Mouse (Mus musculus) kidney, adult 9 months (tissue): ENCODE measurements around the gene Trp53rkb.

Experiments used
- DNase-seq: peaks from one replicate; pipeline ENCODE4 v3.0.0; 2022

Gene Trp53rkb

DNA sequence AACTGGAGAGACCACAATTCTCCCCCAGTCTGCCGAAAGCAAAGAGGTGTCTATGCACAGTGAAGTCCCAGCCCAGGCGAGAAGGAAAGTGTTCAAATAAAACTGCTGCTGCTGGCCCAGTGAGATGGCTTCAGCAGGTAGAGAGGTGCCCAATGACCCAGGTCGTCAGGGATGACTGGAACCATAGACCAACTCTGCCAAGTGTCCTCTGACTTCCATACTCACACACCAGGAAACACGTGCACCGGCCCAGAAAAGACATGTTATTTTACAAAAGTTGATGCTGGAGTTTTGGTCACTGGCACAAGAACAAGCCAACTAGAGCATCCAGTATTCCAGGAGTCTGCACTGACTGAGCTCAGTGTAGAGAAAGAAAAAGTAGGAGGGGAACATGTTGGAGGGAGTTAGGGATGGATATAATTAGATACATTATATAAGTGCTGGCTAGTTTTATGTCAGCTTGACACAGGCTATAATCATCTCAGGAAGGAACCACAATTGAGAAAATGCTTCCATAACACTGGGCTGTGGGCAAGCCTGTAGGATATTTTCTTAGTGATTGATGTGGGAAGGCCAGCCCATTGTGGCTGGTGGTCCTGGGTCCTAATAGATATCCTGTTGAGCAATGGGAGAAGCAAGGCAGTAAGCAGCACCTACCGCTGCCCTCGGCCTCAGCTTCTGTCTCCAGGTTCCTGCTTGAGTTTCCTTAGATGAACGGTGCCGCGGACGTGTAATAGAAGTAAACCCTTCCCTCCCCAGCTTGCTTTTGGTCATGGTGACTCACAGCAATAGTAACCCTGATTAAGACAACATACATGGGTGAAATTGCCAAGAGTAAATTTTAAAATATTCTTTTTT, 7.5 kb downstream of the Trp53rkb start:
- peak; percentile 64 for DNase-seq

DNA sequence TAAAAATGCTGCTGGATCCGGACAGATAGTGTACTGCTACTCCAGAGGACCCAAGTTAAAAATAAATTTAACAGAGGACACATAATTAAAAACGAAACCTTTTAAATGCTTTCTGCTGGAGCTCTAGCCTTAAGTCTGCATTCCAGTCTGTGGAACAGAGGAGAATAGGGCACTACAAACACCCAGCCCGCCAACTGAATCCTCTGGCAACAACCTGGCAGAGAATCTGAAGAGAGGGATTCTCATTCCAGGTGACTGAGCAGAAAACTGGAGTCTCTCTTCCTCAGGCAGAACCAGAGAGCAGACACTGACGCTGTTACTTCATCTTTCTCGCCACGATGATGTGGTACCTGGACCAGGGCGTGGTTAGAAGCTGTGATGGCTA, 8.1 kb downstream of the Trp53rkb start:
- no peak for DNase-seq

DNA sequence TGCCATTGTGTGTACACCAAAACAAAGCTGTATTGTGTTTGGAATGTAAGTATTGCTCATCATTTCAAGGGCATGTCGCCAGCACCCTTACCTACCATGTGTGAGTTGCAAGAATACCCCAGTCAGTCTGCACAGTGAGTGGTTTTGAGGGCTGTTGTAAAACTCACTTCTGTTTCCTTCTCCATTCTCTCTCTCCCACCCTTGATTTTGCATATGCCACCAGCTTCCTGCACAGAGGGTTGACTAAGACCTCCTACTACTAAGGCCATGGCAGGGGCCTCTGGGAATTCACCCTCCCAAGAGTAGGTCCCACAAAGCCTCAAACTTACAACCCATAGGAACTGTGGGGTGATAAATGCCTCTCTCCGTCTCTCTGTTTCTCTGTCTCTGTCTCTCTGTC, 9.1 kb downstream of the Trp53rkb start:
- DNase-seq: no peak

DNA sequence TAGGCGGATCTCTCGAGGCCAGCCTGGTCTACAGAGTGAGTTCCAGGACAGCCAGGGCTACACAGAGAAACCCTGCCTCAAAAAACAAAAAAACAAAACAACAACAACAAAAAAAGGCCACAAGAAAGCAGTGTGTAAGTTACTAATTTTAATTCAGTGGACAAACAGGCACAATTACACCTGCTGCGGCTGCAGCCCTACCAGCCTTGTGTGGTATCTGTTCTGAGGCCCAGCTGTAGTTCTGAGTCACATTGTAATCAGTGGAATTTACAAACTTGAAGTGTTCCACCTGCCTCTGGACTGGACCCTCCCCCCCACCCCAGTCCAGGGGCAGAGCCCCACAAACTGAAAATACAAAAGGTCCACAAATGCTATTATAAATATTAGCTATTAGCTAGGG, 11.0 kb downstream of the Trp53rkb start:
- DNase-seq: no peak

DNA sequence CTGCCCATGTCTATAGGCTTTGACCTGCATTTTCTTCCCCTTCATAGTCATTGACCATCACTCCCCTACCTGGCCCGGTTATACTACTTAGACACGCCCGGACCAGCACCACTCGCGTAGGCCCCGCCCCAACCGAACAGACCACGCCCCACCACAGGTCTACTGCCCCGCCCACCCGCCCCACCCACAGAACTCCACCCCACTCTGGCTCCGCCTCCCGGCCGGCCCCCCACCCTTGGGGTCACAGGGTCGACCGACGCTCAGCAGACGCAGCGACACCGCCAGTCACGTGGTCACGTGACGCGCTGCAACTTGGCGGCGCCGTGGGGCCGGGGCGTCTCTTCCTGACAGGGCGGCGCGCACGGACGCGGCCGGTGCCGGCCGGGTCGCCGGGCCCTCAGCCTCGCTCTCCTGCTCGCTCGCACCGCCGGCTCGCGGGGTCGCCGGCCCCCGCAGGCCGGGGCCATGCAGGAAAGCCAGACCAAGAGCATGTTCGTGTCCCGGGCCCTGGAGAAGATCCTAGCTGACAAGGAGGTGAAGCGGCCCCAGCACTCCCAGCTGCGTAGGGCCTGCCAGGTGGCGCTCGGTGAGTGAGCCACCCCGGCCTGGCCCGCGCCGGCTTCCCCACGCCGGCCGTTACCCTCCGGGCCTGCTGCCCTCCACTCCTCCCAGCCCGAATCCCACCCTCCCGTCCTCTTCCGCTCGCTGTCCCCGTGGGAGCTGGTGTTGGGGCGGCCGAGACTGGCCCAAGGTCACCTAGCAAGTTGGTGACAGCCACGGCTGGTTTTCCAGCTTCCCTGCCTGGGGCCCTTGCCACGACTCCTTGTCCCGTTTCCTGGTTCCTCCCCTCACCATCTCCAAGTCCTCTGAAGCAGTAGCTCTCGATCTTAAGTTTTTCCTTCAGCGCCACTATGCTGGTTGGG, 13.2 kb downstream of the Trp53rkb start, which contains the start of gene Arfgef2:
Gene Arfgef2, plus strand, starts transcription at position 339 of the 923 bp plus-strand sequence.
- peak; percentile 90 for DNase-seq

DNA sequence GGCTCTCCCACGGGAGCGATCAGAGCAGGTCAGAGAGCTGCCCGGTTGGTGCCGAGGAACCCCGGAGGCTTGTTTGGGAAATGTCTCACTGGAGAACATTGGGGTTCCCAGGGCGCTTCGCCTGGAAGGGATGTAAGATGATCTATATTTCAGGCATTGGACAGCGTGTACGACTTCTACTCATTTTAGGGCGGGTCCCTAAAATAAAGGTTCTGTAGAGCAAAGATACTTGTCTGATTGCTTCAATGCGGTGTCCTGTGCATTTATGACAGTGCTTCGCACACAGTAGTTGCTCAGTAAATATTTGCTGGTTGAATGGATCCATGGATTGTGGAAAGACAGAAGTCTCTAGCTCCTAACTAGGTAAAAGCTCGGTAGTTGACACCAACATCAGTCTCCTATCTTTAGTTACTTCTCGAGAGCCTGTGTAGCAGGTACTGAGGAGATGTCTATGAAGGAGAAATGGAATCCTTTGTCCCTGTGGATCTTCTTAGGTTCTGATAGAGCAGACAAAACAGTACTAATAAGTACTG, 13.9 kb downstream of the Trp53rkb start:
- DNase-seq: no peak

DNA sequence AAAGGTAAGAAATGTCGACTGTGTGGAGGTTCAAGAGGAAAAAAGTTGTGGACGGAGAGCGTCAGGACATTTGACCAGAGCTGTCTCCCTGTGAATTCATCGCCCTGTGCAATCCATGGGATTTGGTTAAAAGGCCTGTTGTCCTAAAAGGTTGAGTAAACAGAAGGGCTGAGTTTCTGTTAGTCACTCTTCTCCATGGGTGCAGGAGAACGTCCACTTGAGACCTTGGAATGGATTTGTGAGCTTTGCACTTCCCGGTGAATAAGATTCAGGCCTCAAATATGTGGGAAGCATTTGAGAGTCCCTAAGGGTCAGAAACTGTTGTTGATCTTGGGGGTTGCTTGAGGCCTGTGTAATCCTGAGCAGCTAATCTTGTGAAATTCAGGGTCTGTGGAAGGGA, 14.5 kb downstream of the Trp53rkb start:
- no peak for DNase-seq

DNA sequence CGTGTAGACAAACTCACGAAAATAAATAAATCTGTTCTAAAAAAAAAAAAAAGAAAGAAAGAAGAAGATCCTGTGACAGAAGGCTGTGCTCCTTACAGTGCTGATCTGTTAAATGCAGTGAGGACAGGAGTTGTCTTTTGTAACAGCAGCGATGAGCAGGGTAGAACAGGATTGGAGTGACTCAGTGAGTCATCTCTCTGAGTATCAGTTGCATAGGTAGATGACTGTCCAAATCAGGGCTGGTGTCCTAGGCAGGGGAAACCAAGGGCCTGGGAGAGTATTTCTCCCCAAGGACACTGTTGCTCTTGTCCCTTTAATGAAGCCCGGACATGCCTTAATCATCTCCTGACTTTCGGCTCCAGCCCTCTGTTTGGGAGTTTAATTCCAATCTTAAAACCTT, 17.2 kb downstream of the Trp53rkb start:
- DNase-seq: no peak

DNA sequence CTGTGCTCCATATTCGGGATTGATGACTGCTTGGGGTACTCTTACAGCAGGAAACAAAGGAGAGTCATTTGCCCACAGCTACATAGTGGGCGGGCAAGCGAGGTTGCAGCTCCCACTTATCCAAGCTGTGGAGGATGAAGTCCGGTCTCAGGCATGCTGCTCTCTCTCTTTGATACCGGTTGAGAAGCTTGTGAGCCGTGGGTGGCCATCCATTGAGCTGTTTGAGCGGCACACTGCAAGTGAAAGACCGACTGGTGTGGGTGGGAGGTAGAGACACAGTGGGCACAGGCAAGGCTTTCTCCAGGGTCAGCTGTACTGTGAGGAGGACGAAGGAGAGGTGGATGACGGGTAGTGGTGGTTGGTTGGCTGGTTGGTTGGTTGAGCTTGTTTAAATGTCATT, 18.5 kb downstream of the Trp53rkb start:
- no peak for DNase-seq

DNA sequence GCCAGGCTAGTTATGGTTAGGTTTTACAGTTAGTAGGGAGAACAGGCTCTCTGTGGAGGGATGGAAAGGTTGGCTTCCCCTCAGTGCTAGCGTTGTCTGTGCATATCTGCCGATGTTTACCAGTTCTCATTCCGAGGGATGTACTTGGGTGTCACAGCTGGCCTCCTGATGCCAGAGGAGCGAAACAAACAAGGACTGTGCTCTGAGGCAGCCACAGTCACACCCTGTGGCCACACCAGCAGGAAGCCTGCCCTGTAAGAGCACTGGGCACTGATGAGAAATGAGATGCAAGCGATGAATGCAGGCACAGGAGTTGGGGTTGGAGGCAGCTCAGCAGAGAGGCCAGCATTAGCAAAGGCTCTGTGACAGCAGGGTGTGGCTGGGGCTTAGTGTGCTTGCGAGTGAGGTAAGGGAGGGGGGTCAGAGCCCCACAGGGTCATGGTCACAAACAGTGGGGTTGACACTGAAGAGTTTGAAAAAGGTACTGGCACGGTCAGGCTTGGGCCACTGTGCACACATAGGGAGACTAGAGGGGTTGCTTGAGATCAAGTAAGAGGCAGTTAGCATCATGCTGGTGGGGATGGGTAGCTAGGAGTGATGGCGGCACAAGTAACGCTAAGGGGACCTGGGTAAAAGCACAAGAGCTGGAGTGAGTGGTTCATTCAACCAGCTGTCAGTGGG, 26.3 kb downstream of the Trp53rkb start:
- no peak for DNase-seq

DNA sequence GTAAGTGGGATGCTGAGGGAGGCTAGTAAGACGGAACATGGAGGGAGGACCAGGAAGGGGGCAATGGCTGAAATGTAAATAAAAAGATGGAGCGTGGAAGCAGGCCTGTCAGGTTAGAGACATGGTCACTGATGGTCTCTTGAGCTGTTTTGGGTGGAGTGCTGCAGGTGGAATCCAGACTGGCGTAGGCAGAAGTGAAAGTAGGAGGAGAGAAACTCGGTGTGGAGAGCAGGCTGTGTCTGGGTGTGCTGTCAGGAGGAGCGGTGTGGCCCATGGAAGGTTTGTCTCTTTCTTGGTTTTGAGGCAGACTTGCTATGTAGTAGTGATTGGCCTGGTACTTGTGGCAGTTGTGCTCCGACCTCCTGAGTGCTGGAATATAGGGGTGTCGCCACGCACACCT, 27.5 kb downstream of the Trp53rkb start:
- no peak for DNase-seq

DNA sequence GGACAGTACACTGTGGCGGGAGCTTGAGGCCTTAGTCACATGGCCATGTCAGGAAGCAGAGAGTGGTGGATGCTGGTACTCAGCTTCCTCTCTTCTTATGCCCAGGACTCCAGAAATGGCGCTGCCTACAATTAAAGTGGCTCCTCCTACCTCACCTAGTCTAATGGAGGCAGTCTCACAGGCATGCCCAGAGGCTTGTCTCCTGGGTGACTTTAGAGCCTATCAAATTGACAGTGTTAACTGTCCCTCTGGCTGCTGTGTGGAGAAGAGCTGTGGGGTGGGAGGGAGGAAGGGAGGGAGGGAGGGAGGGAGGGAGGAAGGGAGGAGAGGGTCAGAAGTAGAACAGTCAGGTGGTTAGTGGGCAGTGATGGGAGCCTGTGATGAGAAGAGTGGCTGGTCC, 28.5 kb downstream of the Trp53rkb start:
- DNase-seq: no peak

DNA sequence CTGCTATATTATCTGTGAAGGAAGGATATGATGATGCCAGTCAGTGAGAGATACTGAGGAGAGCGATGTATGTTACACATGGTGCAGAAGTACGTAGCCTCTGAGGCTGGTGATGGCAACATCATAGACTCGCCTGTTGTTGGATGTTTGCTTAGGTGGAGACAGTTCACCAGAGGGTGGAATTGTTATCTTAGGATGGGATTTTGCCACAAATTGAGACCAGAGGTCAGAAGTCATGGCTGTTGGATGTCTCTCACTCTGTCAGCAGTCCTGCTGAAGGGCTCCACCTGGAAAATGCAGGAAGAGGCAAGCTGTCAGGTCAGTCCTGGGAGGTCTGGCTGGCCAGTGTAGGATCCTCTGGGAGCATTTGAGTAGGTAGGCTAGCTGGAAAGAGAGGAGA, 29.1 kb downstream of the Trp53rkb start:
- DNase-seq: no peak

DNA sequence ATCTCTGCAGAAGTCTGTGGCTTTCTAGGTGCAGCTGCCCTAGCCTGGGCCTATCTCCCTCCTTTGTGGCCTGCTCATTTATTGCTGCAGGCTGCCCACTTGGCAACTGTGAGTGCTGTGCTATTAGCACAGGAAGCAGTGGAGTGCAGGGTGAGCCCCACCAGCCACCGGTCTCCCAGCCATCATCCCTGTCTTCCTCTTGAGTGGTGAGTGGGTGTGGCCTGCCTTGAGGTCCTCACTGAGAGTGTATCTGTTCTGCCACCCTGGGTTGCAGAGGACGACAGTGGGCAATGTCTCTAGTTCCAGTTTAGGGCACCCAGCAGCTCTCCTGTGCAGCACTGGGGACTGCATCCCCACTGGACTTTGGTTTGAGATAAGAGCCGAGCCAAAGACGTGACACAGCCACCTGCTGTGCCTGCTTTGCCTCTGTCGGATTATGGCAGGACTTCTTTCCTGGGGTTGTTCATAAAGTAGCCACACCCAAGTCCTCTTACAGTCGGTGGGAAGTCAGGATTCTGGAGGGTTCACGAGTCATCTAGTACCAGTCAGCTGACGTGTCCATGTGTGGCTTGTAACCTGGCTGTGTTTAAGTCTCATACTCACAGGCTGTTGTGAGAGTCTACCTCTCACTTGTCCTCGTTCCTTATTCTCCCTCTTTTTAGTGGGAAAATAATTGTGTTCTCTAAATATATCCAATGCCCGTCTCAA, 29.9 kb downstream of the Trp53rkb start:
- no peak for DNase-seq

DNA sequence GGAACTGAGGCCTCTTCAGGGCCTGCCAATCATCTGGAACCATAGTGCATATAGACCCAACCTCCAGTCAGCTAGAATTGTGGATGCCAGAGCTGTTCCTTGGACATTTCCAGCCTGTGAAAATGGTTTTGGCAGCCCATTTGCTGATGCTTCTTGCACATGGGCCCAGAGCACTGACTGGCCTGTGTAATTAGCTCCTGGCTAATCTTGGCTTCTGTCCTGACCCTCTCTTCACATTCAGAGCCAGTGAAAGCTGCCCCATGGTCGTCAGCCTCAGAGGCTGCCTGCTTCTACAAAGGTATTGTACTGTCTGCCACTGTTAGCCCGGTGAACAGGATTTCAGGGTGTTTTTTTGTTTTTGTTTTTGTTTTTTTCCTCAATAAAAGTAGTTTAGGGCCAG, 30.6 kb downstream of the Trp53rkb start:
- no peak for DNase-seq

DNA sequence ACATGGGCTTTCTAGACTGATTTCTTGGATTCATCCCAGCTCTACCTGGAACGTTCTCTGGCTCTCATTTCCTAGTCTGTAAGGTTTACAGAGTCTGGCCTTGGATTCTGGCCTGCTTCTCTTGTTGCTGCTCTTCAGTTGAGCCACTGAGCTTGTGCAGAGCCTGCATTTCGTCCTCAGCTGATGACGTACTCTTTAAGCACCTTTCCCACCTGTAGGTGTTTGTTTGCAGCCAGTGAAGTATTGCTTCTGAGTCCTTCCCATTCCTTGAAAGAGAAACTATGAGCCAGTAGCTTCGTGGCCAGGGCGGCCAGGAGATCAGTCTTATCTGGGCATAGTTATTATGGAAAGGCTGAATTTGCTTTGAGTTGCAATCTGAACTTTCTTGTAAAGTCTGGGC, 32.1 kb downstream of the Trp53rkb start:
- no peak for DNase-seq

DNA sequence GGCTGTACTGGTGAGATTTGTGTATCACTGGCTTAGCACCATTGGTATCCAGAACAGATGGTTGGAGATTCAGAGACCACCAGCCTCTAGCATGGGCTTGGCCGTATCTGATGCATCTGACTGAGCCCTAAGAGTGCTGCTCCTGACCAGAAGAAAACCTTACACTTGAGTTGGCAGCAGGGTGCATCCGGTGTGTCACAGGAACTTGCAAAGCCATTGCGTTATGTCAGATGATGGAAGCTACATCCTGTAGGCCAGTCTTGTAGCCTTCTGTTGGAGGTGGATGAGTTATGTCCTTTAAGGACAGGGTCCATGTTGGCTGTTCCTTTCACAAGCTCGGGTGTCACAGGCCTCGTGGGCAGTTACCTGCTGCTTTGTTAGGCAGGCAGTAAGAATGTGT, 32.7 kb downstream of the Trp53rkb start:
- peak; percentile 28 for DNase-seq

DNA sequence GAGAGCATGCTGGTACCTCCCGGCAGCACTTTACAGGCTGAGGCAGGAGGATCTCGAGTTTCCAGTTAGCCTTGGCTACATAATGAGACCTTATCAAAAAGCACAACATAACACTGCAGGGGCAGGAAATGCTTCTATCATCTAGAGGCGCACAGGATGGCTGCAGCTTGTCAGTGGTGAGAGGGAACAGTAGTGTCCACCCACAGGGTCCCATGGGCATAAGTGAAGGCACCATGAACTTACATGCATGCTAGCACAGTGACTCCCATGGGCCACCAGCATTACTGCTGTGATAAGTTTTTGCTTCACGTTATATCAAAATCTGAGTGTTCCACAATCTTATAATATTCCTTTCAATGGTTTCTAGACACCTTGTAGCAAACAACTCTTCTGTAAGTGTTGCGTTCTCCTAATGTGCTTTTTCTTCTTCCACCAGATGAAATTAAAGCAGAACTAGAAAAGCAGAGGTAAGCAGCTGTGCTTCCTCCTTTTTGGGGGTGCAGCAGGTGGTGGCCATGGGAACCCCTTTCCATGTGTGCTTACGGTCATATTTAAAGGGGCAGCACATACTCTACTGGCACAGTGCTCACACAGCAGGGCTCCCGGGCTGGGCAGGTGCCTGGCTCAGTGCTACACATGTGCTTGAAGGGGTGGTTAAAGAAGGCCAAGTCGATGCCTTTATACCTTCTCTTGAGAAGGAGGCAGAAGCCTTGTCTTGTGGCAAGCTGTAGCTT, 34.3 kb downstream of the Trp53rkb start:
- DNase-seq: no peak

DNA sequence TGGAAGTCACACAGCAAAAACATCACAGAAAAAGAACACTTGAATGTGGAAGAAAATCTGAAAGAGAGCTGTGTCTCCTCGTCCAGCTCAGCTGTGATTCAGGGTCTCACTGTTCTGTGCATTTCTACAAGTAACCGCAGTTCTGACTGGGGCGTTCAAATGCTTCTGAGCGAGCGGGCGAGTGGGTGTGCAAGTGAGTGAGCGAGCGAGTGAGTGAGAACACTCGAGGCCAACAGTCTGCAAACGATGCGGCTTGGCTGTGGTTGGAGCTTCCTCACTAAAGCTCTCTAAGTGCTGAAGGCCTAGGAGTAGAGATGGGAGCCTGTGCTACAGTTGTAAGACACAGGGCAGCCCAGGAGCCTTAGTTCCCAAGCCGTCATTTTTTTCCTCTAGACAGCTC, 36.0 kb downstream of the Trp53rkb start:
- DNase-seq: no peak

DNA sequence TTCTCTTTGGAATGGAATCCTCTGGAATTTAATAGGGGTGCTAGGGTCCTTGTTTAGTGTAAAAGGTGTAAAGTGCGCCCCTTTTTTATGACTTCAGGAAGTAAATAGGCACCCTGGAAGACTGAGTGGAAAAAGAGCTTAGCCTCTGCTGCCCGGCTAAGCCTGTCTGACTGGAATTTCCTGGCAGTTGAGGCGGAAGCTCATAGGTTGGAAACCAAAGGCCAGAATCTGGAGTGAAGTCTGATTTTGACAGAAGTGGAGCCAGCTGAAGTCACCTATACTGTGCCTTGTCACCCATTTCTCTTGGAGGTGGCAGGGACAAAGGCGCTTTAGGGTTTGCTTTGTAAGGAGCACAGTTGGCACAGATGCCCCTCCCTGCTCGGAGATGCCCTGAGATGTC, 38.0 kb downstream of the Trp53rkb start:
- no peak for DNase-seq

DNA sequence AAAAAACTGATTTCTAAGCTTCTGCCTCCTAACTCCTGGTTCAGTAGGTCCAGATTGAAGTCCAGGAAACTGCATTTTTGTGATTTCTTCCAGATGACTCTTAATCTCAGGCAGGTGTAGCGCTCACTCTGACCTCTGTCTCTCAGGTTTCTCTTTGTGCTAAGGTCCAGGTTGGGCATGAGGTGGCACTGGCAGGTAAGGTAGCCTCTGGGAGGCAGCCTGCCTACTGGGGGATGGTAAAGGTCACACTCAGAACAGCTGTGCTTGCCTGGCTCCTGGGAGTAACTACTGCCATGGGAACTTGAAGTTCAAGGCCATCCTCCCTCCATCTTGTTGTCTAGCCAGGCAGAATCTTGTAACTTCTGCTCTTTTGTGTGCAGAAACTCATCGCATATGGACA, 41.8 kb downstream of the Trp53rkb start:
- peak; percentile 52 for DNase-seq

DNA sequence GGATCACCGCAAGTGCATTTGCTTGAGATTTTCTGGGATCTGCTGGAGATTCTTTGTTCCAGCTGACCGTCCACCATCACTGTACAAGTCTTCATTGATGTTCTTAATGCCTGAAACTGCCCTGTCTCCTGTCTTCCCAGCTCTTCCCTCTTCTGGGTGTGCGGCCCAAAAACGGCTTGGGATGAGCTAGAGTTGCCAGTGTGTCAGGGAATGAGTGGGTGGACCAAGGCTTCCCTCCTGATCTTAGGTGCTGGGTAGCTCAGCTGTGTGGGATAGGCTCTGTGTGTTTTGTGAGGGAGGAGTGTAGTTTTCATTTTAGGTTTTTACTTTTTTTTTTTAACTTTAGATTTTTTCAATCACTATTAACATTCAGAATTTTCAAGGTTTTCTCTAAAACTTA, 42.5 kb downstream of the Trp53rkb start:
- no peak for DNase-seq
